Mouse (Mus musculus) ES-E14 (cell line): ENCODE measurements at regions not wholly inside any gene's neighbourhood (a gene's known extent, or its start where the extent isn't known, plus 50 kb on each side); places are given as distances from the start of the nearest gene placed in this dataset.

ENCODE experiments used
- HCFC1 ChIP-seq: IDR thresholded peaks from 2 replicates; pipeline ENCODE4 v1.6.1; 2012; ENCODE audit warnings: low read length, inconsistent platforms, borderline replicate concordance; ENCODE audit not compliant: insufficient read depth
- MAFK ChIP-seq: IDR thresholded peaks from 2 replicates; pipeline ENCODE4 v1.6.1; 2014; ENCODE audit warnings: mild to moderate bottlenecking, low read depth, low read length, inconsistent platforms; ENCODE audit not compliant: insufficient read depth
- ZC3H11A ChIP-seq: IDR thresholded peaks from 2 replicates; pipeline ENCODE4 v1.6.1; 2012; ENCODE audit warnings: low read depth, mild to moderate bottlenecking, inconsistent platforms, low read length, borderline replicate concordance
- ZNF384 ChIP-seq: IDR thresholded peaks from 2 replicates; pipeline ENCODE4 v1.6.1; 2012; ENCODE audit warnings: low read depth, low read length, inconsistent platforms

- no peak for TF ChIP-seq MAFK
- no peak for TF ChIP-seq ZC3H11A
- no peak for TF ChIP-seq ZNF384
- TF ChIP-seq HCFC1, result no peak
Observed at GRCm38 (mm10) chrX:70606349-70606748, 129.4 kb upstream of the Tmem185a start.
